Mouse (Mus musculus): ENCODE measurements at regions not wholly inside any gene's neighbourhood (a gene's known extent, or its start where the extent isn't known, plus 50 kb on each side); places are given as distances from the start of the nearest gene placed in this dataset.
"Not testable (repeated sequence)": the region's sequence is repeated elsewhere in the genome, so short reads cannot be mapped to it uniquely, and the experiment has no call there.

DNA sequence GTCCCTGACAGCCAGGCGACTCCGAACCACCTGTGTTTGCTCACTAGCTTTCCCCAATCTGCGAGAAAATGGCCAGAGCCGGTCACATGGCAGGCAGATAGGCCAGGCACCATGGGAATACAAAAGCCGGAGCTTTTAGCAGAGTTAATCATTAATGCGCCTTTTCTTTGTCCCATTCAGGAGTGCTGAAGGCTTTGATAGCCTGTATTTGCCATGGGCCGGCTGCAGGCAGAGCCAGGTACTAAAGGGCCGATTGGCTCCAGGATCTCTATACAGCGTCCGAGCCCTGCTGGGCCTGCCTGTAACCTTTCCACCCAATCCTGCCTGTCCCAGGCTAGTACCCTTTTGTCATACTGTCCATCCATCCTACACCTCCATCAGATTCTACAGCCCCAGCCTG is 78.1 kb downstream of the Foxa2 start:
- H3K4me3 ChIP-seq (ENCODE audit: low read length), result no peak overlapping the region
- peak; percentile 92 for ATAC-seq (ENCODE audit: low read depth)

DNA sequence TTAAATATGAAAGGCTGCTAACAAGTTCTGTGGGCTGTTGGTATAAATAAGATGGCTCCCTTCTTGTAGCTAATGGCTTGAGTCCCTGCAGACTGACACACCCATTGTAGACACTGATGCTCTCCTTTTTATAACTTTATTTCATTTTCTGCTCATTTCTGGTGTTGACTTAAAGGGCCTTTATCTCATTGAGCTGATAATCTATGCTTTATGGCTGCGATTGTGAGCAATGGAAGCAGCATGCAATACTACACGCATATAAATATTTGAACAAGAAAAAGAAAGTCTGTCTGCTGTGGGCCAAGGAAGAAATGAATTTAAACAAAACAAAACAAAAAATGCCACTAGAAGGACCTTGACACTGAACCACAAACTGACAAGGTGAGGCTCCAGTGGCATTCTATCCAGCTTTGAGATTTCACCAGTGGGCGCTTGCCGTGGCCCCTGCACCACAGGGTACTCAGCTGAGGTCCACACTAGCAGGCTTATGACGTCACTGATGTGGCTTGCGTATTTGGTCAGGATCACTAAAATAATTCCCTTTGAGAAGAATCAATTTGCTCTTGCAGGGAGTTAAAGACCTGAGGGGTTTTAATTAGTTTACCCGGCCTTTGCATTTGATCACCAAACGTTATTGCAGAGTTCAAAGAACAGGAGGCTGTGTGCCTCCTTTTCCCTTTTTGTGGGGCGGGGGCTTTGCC is 78.8 kb downstream of the Foxa2 start:
- no peaks in the 10 kb centered on the region for H3K4me1 ChIP-seq (replicated peaks; ENCODE audit: control insufficient read depth, insufficient read depth, low read length)
- H3K4me2 ChIP-seq (ENCODE audit: low read depth, low read length), result no peak overlapping the region
- H3K9ac ChIP-seq (ENCODE audit: low read length), result no peak overlapping the region
- whole genome bisulfite sequencing, result 54% methylated on average over 9 of the region's 9 CpGs
- H3K36me3 ChIP-seq (ENCODE audit: control insufficient read depth, insufficient read depth, low read length), result no peaks in the 10 kb centered on the region
- no peak; the same call in 1 of the 2 replicates for ATAC-seq (ENCODE audit: low read depth)
- peak overlapping the region; percentile 74 for H3K27ac ChIP-seq (ENCODE audit: low read length)
- no peak overlapping the region for H3K4me3 ChIP-seq (ENCODE audit: low read length)
- H3K27me3 ChIP-seq (ENCODE audit: control insufficient read depth, insufficient read depth, low read depth, low read length), result no peaks in the 10 kb centered on the region
- no peaks in the 10 kb centered on the region for H3K9me3 ChIP-seq (ENCODE audit: control insufficient read depth, low read length)

More for the DNA sequence above, 78.1 kb downstream of the Foxa2 start:
- H3K4me2 ChIP-seq (ENCODE audit: low read depth, low read length), result no peak overlapping the region
- H3K27ac ChIP-seq (ENCODE audit: low read length), result peak overlapping the region; percentile 74
- H3K9me3 ChIP-seq (ENCODE audit: control insufficient read depth, low read length), result no peaks in the 10 kb centered on the region
- H3K27me3 ChIP-seq (ENCODE audit: control insufficient read depth, insufficient read depth, low read depth, low read length), result no peaks in the 10 kb centered on the region
- H3K36me3 ChIP-seq (ENCODE audit: control insufficient read depth, insufficient read depth, low read length), result no peaks in the 10 kb centered on the region
- WGBS, result 36% methylated on average over 10 of the region's 10 CpGs
- H3K9ac ChIP-seq (ENCODE audit: low read length), result no peak overlapping the region
- H3K4me1 ChIP-seq (replicated peaks; ENCODE audit: control insufficient read depth, insufficient read depth, low read length), result no peaks in the 10 kb centered on the region

DNA sequence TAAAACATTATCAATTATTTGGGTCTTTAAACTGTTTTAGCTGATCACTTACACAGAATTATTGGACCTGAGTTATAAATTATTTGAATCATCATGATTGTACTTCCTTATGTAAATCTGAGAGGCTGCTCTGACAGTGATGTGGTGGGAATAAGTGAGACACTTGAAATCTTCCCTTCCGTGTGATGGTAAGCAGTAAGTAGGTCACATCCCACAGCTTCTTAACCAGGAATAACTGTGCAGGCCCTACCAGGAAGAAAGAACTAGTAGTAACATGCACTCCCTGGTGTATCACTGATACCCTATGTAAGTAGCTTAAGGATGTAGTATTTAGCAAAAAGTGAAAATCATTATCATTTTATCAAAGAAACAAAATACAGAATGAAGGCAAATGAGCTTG is 83.5 kb downstream of the Foxa2 start:
- not testable (repeated sequence) for H3K9me3 ChIP-seq (ENCODE audit: control insufficient read depth, low read length); H3K9ac ChIP-seq (ENCODE audit: low read length); H3K27ac ChIP-seq (ENCODE audit: low read length); ATAC-seq (ENCODE audit: low read depth); H3K4me3 ChIP-seq (ENCODE audit: low read length); H3K27me3 ChIP-seq (ENCODE audit: control insufficient read depth, insufficient read depth, low read depth, low read length); H3K4me1 ChIP-seq (replicated peaks; ENCODE audit: control insufficient read depth, insufficient read depth, low read length); H3K4me2 ChIP-seq (ENCODE audit: low read depth, low read length); H3K36me3 ChIP-seq (ENCODE audit: control insufficient read depth, insufficient read depth, low read length)
- WGBS, result 68% methylated on average over 1 of the region's 1 CpGs

DNA sequence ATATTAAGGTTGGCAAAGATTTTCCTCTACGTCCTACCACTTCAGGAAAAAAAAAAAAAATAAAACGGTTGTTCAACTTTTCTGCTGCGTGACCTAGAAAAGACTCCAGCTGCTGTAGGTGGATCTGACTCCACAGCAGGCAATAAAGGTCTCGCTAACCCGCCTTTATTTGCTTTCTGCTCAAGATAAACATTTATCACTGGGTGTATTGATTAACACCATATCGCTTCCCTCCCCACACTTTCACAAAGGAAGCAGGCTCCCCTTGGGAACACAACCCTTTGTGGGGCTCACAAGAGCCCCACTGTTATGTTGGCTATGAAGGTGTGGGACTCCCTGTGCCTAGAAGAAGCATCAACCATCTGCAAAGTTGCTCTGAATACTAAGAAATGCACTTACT is 85.1 kb downstream of the Foxa2 start:
- no peak overlapping the region for H3K9ac ChIP-seq (ENCODE audit: low read length)
- no peak overlapping the region for H3K4me2 ChIP-seq (ENCODE audit: low read depth, low read length)
- peaks cover 5% of the 10 kb centered on the region for H3K4me1 ChIP-seq (replicated peaks; ENCODE audit: control insufficient read depth, insufficient read depth, low read length)
- H3K9me3 ChIP-seq (ENCODE audit: control insufficient read depth, low read length), result no peaks in the 10 kb centered on the region
- no peaks in the 10 kb centered on the region; the same call in 1 of the 2 replicates for H3K36me3 ChIP-seq (ENCODE audit: control insufficient read depth, insufficient read depth, low read length)
- WGBS, result 33% methylated on average over 6 of the region's 6 CpGs
- no peaks in the 10 kb centered on the region for H3K27me3 ChIP-seq (ENCODE audit: control insufficient read depth, insufficient read depth, low read depth, low read length)
- no peak for ATAC-seq (ENCODE audit: low read depth)
- H3K4me3 ChIP-seq (ENCODE audit: low read length), result no peak overlapping the region
- peak overlapping the region; percentile 44; the same call in 1 of the 2 replicates for H3K27ac ChIP-seq (ENCODE audit: low read length)

DNA sequence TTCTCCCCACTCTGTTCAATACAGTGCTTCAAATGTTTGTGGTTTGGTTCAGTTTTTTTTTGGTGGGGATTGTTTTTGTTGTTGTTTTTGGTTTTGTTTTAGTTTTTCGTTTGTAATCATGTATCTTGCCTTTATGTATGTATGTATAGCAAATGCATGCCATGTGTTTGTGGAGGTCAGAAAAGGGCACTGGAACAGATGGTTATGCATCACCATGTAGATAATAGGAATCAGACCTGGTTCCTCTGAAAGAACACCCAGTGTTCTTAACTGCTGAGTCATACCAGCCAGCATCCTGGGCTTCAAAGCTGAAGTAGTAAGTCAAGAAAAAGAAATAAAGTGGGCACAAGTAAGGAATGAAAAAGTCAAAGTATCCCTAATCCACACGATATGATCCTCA is 92.6 kb downstream of the Foxa2 start:
- Histone ChIP-seq H3K4me3 (ENCODE audit: low read length) (no peak overlapping the region), H3K36me3 (ENCODE audit: control insufficient read depth, insufficient read depth, low read length) (no peaks in the 10 kb centered on the region), H3K27me3 (ENCODE audit: control insufficient read depth, insufficient read depth, low read depth, low read length) (no peaks in the 10 kb centered on the region), H3K4me1 (replicated peaks; ENCODE audit: control insufficient read depth, insufficient read depth, low read length) (peaks cover 4% of the 10 kb centered on the region; the same call in 1 of the 2 replicates), H3K9ac (ENCODE audit: low read length) (no peak overlapping the region), H3K4me2 (ENCODE audit: low read depth, low read length) (no peak overlapping the region), H3K27ac (ENCODE audit: low read length) (no peak overlapping the region), H3K9me3 (ENCODE audit: control insufficient read depth, low read length) (no peaks in the 10 kb centered on the region)
- WGBS, result 53% methylated on average over 2 of the region's 2 CpGs
- ATAC-seq (ENCODE audit: low read depth), result no peak

DNA sequence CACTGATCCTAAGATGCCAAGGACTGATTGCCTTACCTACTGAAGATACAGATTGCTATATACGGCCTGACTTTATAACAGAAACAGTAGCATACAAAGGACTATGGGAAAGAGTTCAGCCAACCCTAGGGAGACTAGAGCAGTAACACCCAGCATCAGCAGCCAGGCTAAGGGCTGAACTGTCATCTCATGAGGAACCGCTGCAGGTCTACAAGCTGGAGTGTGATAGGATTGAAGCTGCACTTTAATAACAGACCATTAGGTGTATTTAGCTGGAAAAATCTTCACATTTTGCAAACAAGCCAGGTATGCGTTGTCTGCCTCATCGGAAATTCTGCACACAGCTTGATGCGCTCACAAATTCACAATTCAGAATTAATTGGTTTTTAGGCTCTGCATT is 95.5 kb downstream of the Foxa2 start:
- H3K27me3 ChIP-seq (ENCODE audit: control insufficient read depth, insufficient read depth, low read depth, low read length), result no peaks in the 10 kb centered on the region
- H3K9me3 ChIP-seq (ENCODE audit: control insufficient read depth, low read length), result no peaks in the 10 kb centered on the region
- H3K27ac ChIP-seq (ENCODE audit: low read length), result no peak overlapping the region
- no peaks in the 10 kb centered on the region for H3K36me3 ChIP-seq (ENCODE audit: control insufficient read depth, insufficient read depth, low read length)
- no peak overlapping the region for H3K4me3 ChIP-seq (ENCODE audit: low read length)
- no peak overlapping the region for H3K4me2 ChIP-seq (ENCODE audit: low read depth, low read length)
- peaks cover 4% of the 10 kb centered on the region; the same call in 1 of the 2 replicates for H3K4me1 ChIP-seq (replicated peaks; ENCODE audit: control insufficient read depth, insufficient read depth, low read length)
- WGBS, result 81% methylated on average over 5 of the region's 5 CpGs
- H3K9ac ChIP-seq (ENCODE audit: low read length), result no peak overlapping the region
- no peak for ATAC-seq (ENCODE audit: low read depth)

DNA sequence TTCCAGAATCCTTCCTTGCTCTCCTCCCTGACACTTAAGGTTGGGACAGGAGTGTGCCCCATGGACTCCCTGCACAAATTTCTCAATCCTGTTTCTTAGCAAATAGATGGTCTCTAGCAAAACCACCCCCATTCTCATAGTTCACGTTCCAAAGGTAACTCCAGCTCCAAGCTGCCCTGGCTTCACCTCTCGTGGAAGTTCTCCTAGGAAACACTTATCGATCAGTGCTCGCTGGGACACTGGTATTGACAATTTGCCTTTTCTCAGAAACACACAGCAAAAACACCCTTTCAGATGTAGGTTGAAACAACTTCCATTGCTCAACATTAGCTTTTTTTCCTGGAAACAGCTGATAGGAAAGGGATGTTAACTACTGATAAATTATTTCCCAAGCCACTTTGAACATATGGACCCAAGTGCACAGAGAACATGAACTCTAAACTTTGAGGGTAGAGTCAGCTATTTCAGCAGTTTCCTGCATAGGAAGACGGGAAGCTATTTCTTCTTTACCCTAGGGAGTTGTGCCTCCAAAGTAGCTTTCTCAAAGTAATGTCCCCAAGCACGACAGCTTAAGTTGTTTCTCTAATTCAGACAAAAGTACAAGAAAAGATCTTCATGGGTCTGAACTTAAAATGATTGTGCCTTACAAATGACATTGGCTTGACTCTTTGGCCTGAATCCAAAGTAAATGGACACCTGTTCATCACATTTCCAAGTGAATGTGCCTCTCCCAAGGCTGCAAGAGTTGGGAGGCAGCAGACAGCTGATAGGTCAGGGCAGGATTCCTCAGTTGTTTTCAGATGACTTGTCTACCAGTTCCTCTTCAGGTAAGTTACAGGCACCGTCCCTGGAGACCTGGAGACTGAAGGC is 102.4 kb downstream of the Foxa2 start:
- Histone ChIP-seq H3K9me3 (ENCODE audit: control insufficient read depth, low read length) (no peaks in the 10 kb centered on the region), H3K4me1 (replicated peaks; ENCODE audit: control insufficient read depth, insufficient read depth, low read length) (no peaks in the 10 kb centered on the region), H3K4me2 (ENCODE audit: low read depth, low read length) (no peak overlapping the region), H3K27me3 (ENCODE audit: control insufficient read depth, insufficient read depth, low read depth, low read length) (no peaks in the 10 kb centered on the region), H3K4me3 (ENCODE audit: low read length) (no peak overlapping the region), H3K27ac (ENCODE audit: low read length) (no peak overlapping the region), H3K9ac (ENCODE audit: low read length) (no peak overlapping the region), H3K36me3 (ENCODE audit: control insufficient read depth, insufficient read depth, low read length) (no peaks in the 10 kb centered on the region; the same call in 1 of the 2 replicates)
- 81% methylated on average over 7 of the region's 7 CpGs for WGBS
- no peak for ATAC-seq (ENCODE audit: low read depth)

DNA sequence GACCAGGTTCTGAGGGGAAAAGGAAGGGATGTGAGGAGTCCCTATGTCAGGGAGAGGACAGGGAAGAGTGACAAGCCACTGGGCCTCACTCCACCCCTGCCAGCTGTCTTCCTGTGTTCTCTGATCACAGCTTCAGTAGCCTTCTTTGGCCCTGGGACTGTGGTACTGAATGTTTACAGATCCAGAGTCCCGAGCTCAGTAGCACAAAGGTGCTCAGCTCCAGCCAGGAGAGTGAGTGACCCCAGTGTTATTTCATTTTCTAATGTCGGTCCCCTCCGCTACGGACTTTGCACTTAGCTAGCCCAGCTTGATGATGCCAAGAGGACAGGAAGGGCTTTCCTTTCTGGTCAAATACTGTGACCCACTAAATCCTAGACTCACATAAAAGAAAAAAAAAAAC is 104.2 kb downstream of the Foxa2 start:
- no peak overlapping the region for H3K4me3 ChIP-seq (ENCODE audit: low read length)
- no peaks in the 10 kb centered on the region for H3K9me3 ChIP-seq (ENCODE audit: control insufficient read depth, low read length)
- H3K4me1 ChIP-seq (replicated peaks; ENCODE audit: control insufficient read depth, insufficient read depth, low read length), result no peaks in the 10 kb centered on the region
- no peak overlapping the region for H3K9ac ChIP-seq (ENCODE audit: low read length)
- WGBS, result 49% methylated on average over 4 of the region's 4 CpGs
- H3K27ac ChIP-seq (ENCODE audit: low read length), result no peak overlapping the region
- H3K4me2 ChIP-seq (ENCODE audit: low read depth, low read length), result no peak overlapping the region
- no peaks in the 10 kb centered on the region; the same call in 1 of the 2 replicates for H3K36me3 ChIP-seq (ENCODE audit: control insufficient read depth, insufficient read depth, low read length)
- no peaks in the 10 kb centered on the region for H3K27me3 ChIP-seq (ENCODE audit: control insufficient read depth, insufficient read depth, low read depth, low read length)
- ATAC-seq (ENCODE audit: low read depth), result no peak

DNA sequence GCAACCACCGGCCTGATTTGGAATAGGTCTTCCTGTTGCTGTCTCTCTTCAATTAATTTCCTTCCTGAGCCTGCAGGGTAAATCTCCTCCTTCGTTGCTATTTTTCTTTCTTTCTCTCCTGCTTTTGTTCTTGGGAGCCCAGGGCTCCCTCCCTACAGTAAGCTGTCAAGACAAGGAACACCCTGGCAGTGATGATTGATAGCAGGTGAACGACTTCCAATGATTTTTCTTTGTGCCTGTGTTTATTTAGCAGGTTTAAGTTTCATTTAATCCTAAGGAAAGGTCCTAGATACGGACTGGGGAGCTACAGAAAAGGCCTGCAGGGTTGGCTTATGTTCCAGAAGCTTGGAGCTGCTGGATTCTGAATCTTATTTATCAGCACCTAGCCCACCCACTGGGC is 105.5 kb downstream of the Foxa2 start:
- ATAC-seq (ENCODE audit: low read depth), result no peak
- 21% methylated on average over 4 of the region's 4 CpGs for WGBS
- Histone ChIP-seq H3K9ac (ENCODE audit: low read length) (no peak overlapping the region), H3K36me3 (ENCODE audit: control insufficient read depth, insufficient read depth, low read length) (no peaks in the 10 kb centered on the region; the same call in 1 of the 2 replicates), H3K27ac (ENCODE audit: low read length) (no peak overlapping the region), H3K27me3 (ENCODE audit: control insufficient read depth, insufficient read depth, low read depth, low read length) (no peaks in the 10 kb centered on the region), H3K4me3 (ENCODE audit: low read length) (no peak overlapping the region), H3K4me1 (replicated peaks; ENCODE audit: control insufficient read depth, insufficient read depth, low read length) (no peaks in the 10 kb centered on the region), H3K4me2 (ENCODE audit: low read depth, low read length) (no peak overlapping the region), H3K9me3 (ENCODE audit: control insufficient read depth, low read length) (0 out of 2 replicates have a peak, but pooled peaks cover 3% of the 10 kb centered on the region)
